Mouse (Mus musculus): ENCODE measurements at regions not wholly inside any gene's neighbourhood (a gene's known extent, or its start where the extent isn't known, plus 50 kb on each side); places are given as distances from the start of the nearest gene placed in this dataset.

- TF ChIP-seq CTCF (IDR thresholded peaks at IDR 0.05; ENCODE audit: extremely low read depth, insufficient read depth, low read length), result no peak
- no peak for TF ChIP-seq POLR2A (IDR thresholded peaks at IDR 0.05; ENCODE audit: extremely low read depth, insufficient read depth, low read length)
Observed at GRCm38 (mm10) chr12:13766486-13766885, 385.4 kb downstream of the Fam84a start.

All from cortical plate, adult 2 months (tissue).